Mouse (Mus musculus): ENCODE measurements around the gene Pnma1. TPM values are rescaled to one million over a fixed set of nuclear protein-coding genes. Genes with fewer than 3 reads are reported as not detected.

Gene Pnma1
- total and polyA plus RNA-seq, 3 experiments: 0.28 to 0.43 TPM; not detected in 1

- peak; percentile 60 for DNase-seq
Observed at GRCm38 (mm10) chr12:84154786-84155522, 6.7 kb upstream of the Pnma1 start.

GRCm38 (mm10) chr12:84153414-84153813 lies 5.1 kb upstream of the Pnma1 start:
- no peak for DNase-seq

GRCm38 (mm10) chr12:84152352-84153190 lies 4.3 kb upstream of the Pnma1 start:
- DNase-seq: peak; percentile 37

- no peak for DNase-seq
Observed at GRCm38 (mm10) chr12:84151911-84152310, 3.6 kb upstream of the Pnma1 start.

- peak; percentile 30 for DNase-seq
Observed at GRCm38 (mm10) chr12:84150976-84151375, 2.7 kb upstream of the Pnma1 start.

- no peak for DNase-seq
Observed at GRCm38 (mm10) chr12:84149971-84150370, 1.7 kb upstream of the Pnma1 start.

- no peak for DNase-seq
Observed at GRCm38 (mm10) chr12:84148622-84149012, 328 bp upstream of the Pnma1 start.

GRCm38 (mm10) chr12:84142281-84143050 lies 5.8 kb downstream of the Pnma1 start:
- peak; percentile 57 for DNase-seq

- no peak for DNase-seq
Observed at GRCm38 (mm10) chr12:84141271-84141670, 7.0 kb downstream of the Pnma1 start.

GRCm38 (mm10) chr12:84140135-84140534 lies 8.2 kb downstream of the Pnma1 start:
- no peak for DNase-seq

GRCm38 (mm10) chr12:84137131-84137530 lies 11.2 kb downstream of the Pnma1 start:
- DNase-seq: no peak

GRCm38 (mm10) chr12:84132265-84132664 lies 16.0 kb downstream of the Pnma1 start:
- no peak for DNase-seq

GRCm38 (mm10) chr12:84129931-84130330 lies 18.4 kb downstream of the Pnma1 start:
- no peak for DNase-seq

- peak; percentile 55 for DNase-seq
Observed at GRCm38 (mm10) chr12:84128576-84128975, 19.7 kb downstream of the Pnma1 start.

- no peak for DNase-seq
Observed at GRCm38 (mm10) chr12:84126899-84127298, 21.4 kb downstream of the Pnma1 start.

- no peak for DNase-seq
Observed at GRCm38 (mm10) chr12:84125892-84126291, 22.4 kb downstream of the Pnma1 start.

- no peak for DNase-seq
Observed at GRCm38 (mm10) chr12:84119584-84119983, 28.7 kb downstream of the Pnma1 start.

- DNase-seq: peak; percentile 94
Observed at GRCm38 (mm10) chr12:84114153-84114994, 33.9 kb downstream of the Pnma1 start, which contains the start of gene Dnal1. Gene Dnal1 (plus strand): TSS chr12:84114366.

GRCm38 (mm10) chr12:84113676-84114075 lies 34.6 kb downstream of the Pnma1 start:
- DNase-seq: no peak

GRCm38 (mm10) chr12:84110814-84111213 lies 37.5 kb downstream of the Pnma1 start:
- DNase-seq: no peak

GRCm38 (mm10) chr12:84109924-84110323 lies 38.4 kb downstream of the Pnma1 start:
- no peak for DNase-seq

Data from adrenal gland, adult 2 months (tissue).